Mouse (Mus musculus) thymus, adult 2 months (tissue): ENCODE measurements around the gene Zswim1.

Source experiments
- CTCF ChIP-seq: fragments of 200-500 bp; IDR thresholded peaks from 2 replicates; pipeline ENCODE4 v1.5.1; 2012; ENCODE audit warnings: mild to moderate bottlenecking, control low read depth, low read length, moderate library complexity, borderline replicate concordance; ENCODE audit not compliant: control insufficient read depth, poor library complexity, insufficient read depth; ENCODE audit errors: extremely low read depth
- POLR2A ChIP-seq: fragments of 200-500 bp; IDR thresholded peaks from 2 replicates; pipeline ENCODE4 v1.6.1; 2012; ENCODE audit warnings: mild to moderate bottlenecking, low read length, control low read depth, moderate library complexity; ENCODE audit not compliant: control insufficient read depth, poor library complexity, insufficient read depth; ENCODE audit errors: extremely low read depth

DNA sequence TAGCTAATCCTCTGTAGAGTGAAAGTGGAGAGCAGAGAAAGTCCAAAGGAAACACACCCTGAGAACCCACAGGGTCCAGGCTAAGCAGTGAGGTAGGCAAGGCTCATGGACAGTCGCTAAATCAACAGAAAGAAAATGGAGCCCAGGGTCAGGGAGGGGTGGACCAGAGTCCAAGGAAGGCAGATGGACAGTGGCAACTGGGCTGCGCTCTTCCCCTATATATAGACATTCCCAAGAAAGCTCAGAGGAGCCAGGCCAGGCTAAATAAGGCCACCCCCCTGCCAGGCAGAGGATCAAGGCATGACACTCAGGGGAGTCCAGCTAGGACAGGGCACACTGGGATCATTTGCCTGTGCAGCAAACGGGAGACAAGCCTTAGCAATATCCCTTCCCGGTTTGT lies 40.6 kb upstream of the Zswim1 start:
- TF ChIP-seq CTCF (no peak), POLR2A (no peak)
